Mouse (Mus musculus): Measurements from ENCODE around the gene Mybph. TPM values are rescaled to one million over a fixed set of nuclear protein-coding genes. Genes with fewer than 3 reads are reported as not detected.

Gene Mybph
- polyA plus RNA-seq, 2 experiments = 92.6 to 115 TPM

- WGBS = 44% methylated on average over 11 of the region's 12 CpGs
- peaks cover 10% of the 10 kb centered on the region; the same call in 1 of the 2 replicates for H3K4me1 ChIP-seq (ENCODE audit: control insufficient read depth, insufficient read depth, low read length)
- DNase-seq (ENCODE audit: low spot score) (no peak), ATAC-seq (ENCODE audit: low FRiP score, low read depth) (no peak)
- H3K4me2 ChIP-seq (replicated peaks; ENCODE audit: low read depth, low read length, severe bottlenecking) = no peak overlapping the region
- H3K9ac ChIP-seq (ENCODE audit: low read depth, low read length, severe bottlenecking) = no peak overlapping the region
- no peak overlapping the region for H3K27ac ChIP-seq (replicated peaks; ENCODE audit: low read depth, low read length)
- no peaks in the 10 kb centered on the region for H3K9me3 ChIP-seq (ENCODE audit: control insufficient read depth, low read length)
- H3K27me3 ChIP-seq (ENCODE audit: control insufficient read depth, insufficient read depth, low read length) = peaks cover 33% of the 10 kb centered on the region
- no peaks in the 10 kb centered on the region for H3K36me3 ChIP-seq (ENCODE audit: control insufficient read depth, insufficient read depth, low read length)
- TF ChIP-seq POLR2A (IDR thresholded peaks at IDR 0.05; ENCODE audit: borderline replicate concordance, extremely low read depth, insufficient read depth, insufficient read length) = no peak
- no peak overlapping the region for H3K4me3 ChIP-seq (replicated peaks; ENCODE audit: low read length)
These were observed 39.7 kb downstream of the Mybph start for GRCm38 (mm10) chr1:134232778-134233531.

- Histone ChIP-seq H3K9me3 (ENCODE audit: control insufficient read depth, low read length) (no peaks in the 10 kb centered on the region), H3K27me3 (ENCODE audit: control insufficient read depth, insufficient read depth, low read length) (peaks cover 33% of the 10 kb centered on the region), H3K4me2 (replicated peaks; ENCODE audit: low read depth, low read length, severe bottlenecking) (peak overlapping the region; percentile 95), H3K4me3 (replicated peaks; ENCODE audit: low read length) (peak overlapping the region; percentile 46; the same call in 1 of the 2 replicates), H3K27ac (replicated peaks; ENCODE audit: low read depth, low read length) (no peak overlapping the region), H3K36me3 (ENCODE audit: control insufficient read depth, insufficient read depth, low read length) (no peaks in the 10 kb centered on the region), H3K9ac (ENCODE audit: low read depth, low read length, severe bottlenecking) (no peak overlapping the region), H3K4me1 (ENCODE audit: control insufficient read depth, insufficient read depth, low read length) (peaks cover 10% of the 10 kb centered on the region; the same call in 1 of the 2 replicates)
- 57% methylated on average over 18 of the region's 19 CpGs for WGBS
- ATAC-seq (ENCODE audit: low FRiP score, low read depth) = no peak
- no peak for DNase-seq (ENCODE audit: low spot score)
- no peak for TF ChIP-seq POLR2A (IDR thresholded peaks at IDR 0.05; ENCODE audit: borderline replicate concordance, extremely low read depth, insufficient read depth, insufficient read length)
These were observed 40.6 kb downstream of the Mybph start for GRCm38 (mm10) chr1:134233681-134234454.

DNA sequence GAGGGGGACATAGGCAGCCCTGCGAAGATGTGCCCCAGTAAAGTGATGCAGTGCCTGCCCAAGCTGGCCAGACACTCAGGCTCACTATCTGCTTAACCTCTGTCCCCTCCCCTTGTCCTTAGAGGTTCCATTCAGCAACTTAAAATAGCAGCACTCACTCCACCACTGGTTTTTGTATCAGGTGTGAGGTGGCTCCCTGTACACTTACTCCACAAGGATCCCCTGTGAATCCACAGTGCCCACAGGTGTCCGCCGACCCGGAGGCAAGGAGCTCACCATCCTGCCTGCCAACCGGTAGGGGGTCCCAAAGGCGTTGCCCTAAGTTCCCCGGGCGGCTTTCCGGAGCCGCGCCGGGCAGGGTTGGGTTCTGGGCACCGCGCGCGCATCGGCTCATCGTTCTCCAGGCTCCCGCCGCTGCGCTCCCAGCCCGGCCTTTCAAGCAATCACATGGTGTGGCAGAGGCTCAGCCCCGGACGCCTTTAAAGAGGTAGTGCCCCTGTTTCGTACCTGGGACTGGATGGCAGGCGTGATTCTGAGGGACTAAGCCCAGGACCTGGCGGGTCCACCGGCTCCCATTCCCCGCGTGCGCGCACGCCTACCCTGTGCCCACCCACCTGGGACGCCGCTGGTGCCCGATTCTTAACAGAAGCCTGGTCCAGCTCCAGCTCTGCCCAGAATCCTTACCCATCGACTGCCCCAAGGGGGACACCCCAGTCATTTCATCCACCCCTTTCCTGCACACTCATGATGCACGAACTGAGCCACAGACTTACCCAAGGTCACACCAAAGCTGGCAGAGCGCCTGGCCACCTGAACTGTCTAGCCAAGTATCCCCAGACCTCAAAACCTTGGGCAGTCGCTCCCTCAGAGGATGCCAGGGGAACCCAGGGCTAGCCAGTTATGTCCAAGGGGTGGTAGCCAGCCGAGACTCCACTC is 41.5 kb downstream of the Mybph start:
- peak overlapping the region; percentile 95 for H3K4me2 ChIP-seq (replicated peaks; ENCODE audit: low read depth, low read length, severe bottlenecking)
- H3K9ac ChIP-seq (ENCODE audit: low read depth, low read length, severe bottlenecking) = peak overlapping the region; percentile 43
- ATAC-seq (ENCODE audit: low FRiP score, low read depth) (peak; percentile 20; the same call in 1 of the 2 replicates), DNase-seq (ENCODE audit: low spot score) (no peak)
- peaks cover 10% of the 10 kb centered on the region; the same call in 1 of the 2 replicates for H3K4me1 ChIP-seq (ENCODE audit: control insufficient read depth, insufficient read depth, low read length)
- no peak overlapping the region for H3K27ac ChIP-seq (replicated peaks; ENCODE audit: low read depth, low read length)
- H3K27me3 ChIP-seq (ENCODE audit: control insufficient read depth, insufficient read depth, low read length) = peaks cover 33% of the 10 kb centered on the region
- WGBS = 1% methylated on average over 38 of the region's 41 CpGs
- no peak for TF ChIP-seq POLR2A (IDR thresholded peaks at IDR 0.05; ENCODE audit: borderline replicate concordance, extremely low read depth, insufficient read depth, insufficient read length)
- no peaks in the 10 kb centered on the region for H3K36me3 ChIP-seq (ENCODE audit: control insufficient read depth, insufficient read depth, low read length)
- no peaks in the 10 kb centered on the region for H3K9me3 ChIP-seq (ENCODE audit: control insufficient read depth, low read length)
- peak overlapping the region; percentile 46 for H3K4me3 ChIP-seq (replicated peaks; ENCODE audit: low read length)

DNA sequence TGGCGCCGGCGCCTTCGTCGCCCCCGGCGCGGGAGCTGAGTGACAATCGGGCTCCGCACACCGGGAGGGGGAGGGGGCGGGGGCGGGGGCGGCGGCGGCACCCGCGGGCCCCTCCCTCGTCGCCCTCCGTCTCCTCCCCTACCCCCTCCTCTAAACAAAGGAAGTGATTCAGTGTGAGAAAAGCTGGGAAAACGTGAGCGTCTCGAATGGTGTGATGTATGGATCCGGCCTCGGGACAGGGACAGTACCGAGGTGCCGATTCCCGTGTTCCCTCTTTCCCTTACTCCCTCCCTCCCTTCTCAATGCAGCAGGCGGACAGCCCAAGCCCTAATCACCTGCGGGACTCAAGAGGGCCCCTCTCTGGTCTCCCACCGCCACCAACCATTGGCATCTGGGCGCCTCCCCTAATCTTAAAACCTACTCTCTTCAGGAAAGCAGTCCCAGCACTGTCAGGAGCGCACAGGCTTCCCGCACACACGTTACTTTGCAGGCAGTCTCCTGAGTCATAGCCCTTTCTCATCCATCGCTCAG is 42.2 kb downstream of the Mybph start, which contains the start of gene Adora1:
TSS of gene Adora1 (minus strand) at position 41 of the 531 bp plus-strand sequence.
- H3K27ac ChIP-seq (replicated peaks; ENCODE audit: low read depth, low read length) = no peak within 1 kb of the TSS
- peak within 1 kb of the TSS; percentile 95 for H3K4me2 ChIP-seq (replicated peaks; ENCODE audit: low read depth, low read length, severe bottlenecking)
- peak within 1 kb of the TSS; percentile 43 for H3K9ac ChIP-seq (ENCODE audit: low read depth, low read length, severe bottlenecking)
- no peaks in the 10 kb centered on the region for H3K9me3 ChIP-seq (ENCODE audit: control insufficient read depth, low read length)
- H3K27me3 ChIP-seq (ENCODE audit: control insufficient read depth, insufficient read depth, low read length) = peaks cover 33% of the 10 kb centered on the region
- H3K36me3 ChIP-seq (ENCODE audit: control insufficient read depth, insufficient read depth, low read length) = no peaks in the 10 kb centered on the region
- 4% methylated on average over 35 of the region's 37 CpGs for WGBS
- ATAC-seq (ENCODE audit: low FRiP score, low read depth) = peak; percentile 32; the same call in 1 of the 2 replicates
- peaks cover 10% of the 10 kb centered on the region; the same call in 1 of the 2 replicates for H3K4me1 ChIP-seq (ENCODE audit: control insufficient read depth, insufficient read depth, low read length)
- H3K4me3 ChIP-seq (replicated peaks; ENCODE audit: low read length) = peak within 1 kb of the TSS; percentile 46
- DNase-seq (ENCODE audit: low spot score) = no peak
- no peak for TF ChIP-seq POLR2A (IDR thresholded peaks at IDR 0.05; ENCODE audit: borderline replicate concordance, extremely low read depth, insufficient read depth, insufficient read length)

Data from limb, embryonic 14.5 days (tissue).